Mouse (Mus musculus) spleen, adult 2 months (tissue): ENCODE measurements at regions not wholly inside any gene's neighbourhood (a gene's known extent, or its start where the extent isn't known, plus 50 kb on each side); places are given as distances from the start of the nearest gene placed in this dataset.

Experiments
- CTCF ChIP-seq: fragments of 200-500 bp; IDR thresholded peaks from 2 replicates; pipeline ENCODE4 v1.5.1; 2011; ENCODE audit warnings: mild to moderate bottlenecking, inconsistent platforms; ENCODE audit not compliant: insufficient read depth, insufficient read length, insufficient replicate concordance; ENCODE audit errors: extremely low read depth
- POLR2A ChIP-seq: fragments of 200-500 bp; IDR thresholded peaks from 2 replicates; pipeline ENCODE4 v1.6.1; 2011; ENCODE audit warnings: low read depth, low read length, inconsistent platforms

DNA sequence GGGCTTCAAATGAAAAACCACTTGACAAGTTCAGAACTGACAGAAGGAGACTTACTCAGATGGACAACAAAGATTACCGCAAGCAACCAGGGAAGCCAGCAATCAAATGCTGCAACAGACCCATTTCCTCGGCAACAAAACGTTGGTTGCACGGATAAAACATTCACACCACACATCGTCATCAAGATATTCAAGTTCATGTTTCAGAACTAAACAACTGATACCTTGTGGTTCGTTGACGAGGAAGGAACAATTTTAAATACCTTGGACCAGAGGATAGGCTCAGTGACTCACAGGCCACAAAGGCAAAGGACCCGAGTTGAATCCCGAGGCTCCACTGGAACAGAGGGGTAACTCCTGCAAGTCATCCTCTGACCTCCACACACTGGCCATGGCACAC is 339.1 kb downstream of the Rapgef2 start:
- no peak for TF ChIP-seq CTCF
- TF ChIP-seq POLR2A = no peak
